Mouse (Mus musculus) midbrain, embryonic 11.5 days (tissue): ENCODE measurements around the gene Klhdc10. TPM values are rescaled to one million over a fixed set of nuclear protein-coding genes. Genes with fewer than 3 reads are reported as not detected.

ENCODE experiments used
- ATAC-seq: fragments of 200-750 bp; cut with Nextera tagmentation; 2 replicates; pipeline ENCODE4 v1.8.0; 2017; ENCODE audit warnings: moderate TSS enrichment, moderate library complexity; ENCODE audit not compliant: low FRiP score
- DNase-seq: peaks from one replicate; pipeline ENCODE4 v3.0.0; 2015; ENCODE audit warnings: low spot score; ENCODE audit errors: missing footprints
- H3K27ac ChIP-seq: fragments of 300-500 bp; sonication (generic); 2 replicates; pipeline ENCODE4 v1.5.1; 2014; ENCODE audit warnings: low read depth, low read length
- H3K27me3 ChIP-seq: fragments of 300-500 bp; sonication (generic); 2 replicates; pipeline ENCODE4 v1.6.1; 2014; ENCODE audit warnings: mild to moderate bottlenecking, low read length, moderate library complexity, mixed read lengths; ENCODE audit not compliant: control insufficient read depth, insufficient read depth
- H3K36me3 ChIP-seq: fragments of 300-500 bp; sonication (generic); 2 replicates; pipeline ENCODE4 v1.6.1; 2014; ENCODE audit warnings: mild to moderate bottlenecking, low read length, moderate library complexity, mixed read lengths; ENCODE audit not compliant: control insufficient read depth, insufficient read depth
- H3K4me1 ChIP-seq: fragments of 300-500 bp; sonication (generic); 2 replicates; pipeline ENCODE4 v1.6.1; 2014; ENCODE audit warnings: low read length; ENCODE audit not compliant: control insufficient read depth, insufficient read depth
- H3K4me2 ChIP-seq: fragments of 300-500 bp; sonication (generic); 2 replicates; pipeline ENCODE4 v1.6.1; 2014; ENCODE audit warnings: mild to moderate bottlenecking, moderate library complexity
- H3K4me3 ChIP-seq: fragments of 300-500 bp; sonication (generic); 2 replicates; pipeline ENCODE4 v1.5.1; 2014; ENCODE audit warnings: low read depth, low read length
- H3K9ac ChIP-seq: fragments of 300-500 bp; sonication (generic); 2 replicates; pipeline ENCODE4 v1.6.1; 2014; ENCODE audit warnings: low read length
- H3K9me3 ChIP-seq: fragments of 300-500 bp; sonication (generic); 2 replicates; pipeline ENCODE4 v1.6.1; 2016; ENCODE audit warnings: low read length; ENCODE audit not compliant: control insufficient read depth
- WGBS: fragments of 180-500 bp; shearing (Covaris S2); extraction: QIAGEN DNeasy Blood & Tissue Kit; methylation state at CpG from one replicate; pipeline ENCODE4 v1.1.7; 2014; 5-methylcytosine and 5-hydroxymethylcytosine counted together
- polyA plus RNA-seq: library from polyadenylated mRNA; unstranded; fragments of >200 nt; fragmentation: Nextera tagmentation; extraction: Ambion mirVana; gene quantifications from 2 replicates; pipeline ENCODE4 v1.2.1, GENCODE M21; 2014

Gene Klhdc10
- polyA plus RNA-seq, 1 experiment from 2014 or later, result 28.3 TPM

GRCm38 (mm10) chr6:30471706-30472105, 70.0 kb downstream of the Klhdc10 start:
- no peak overlapping the region for H3K4me3 ChIP-seq
- H3K9me3 ChIP-seq, result no peaks in the 10 kb centered on the region
- no peaks in the 10 kb centered on the region for H3K27me3 ChIP-seq
- no peak for ATAC-seq
- 78% methylated on average over 3 of the region's 3 CpGs for WGBS
- no peaks in the 10 kb centered on the region for H3K36me3 ChIP-seq
- H3K27ac ChIP-seq, result no peak overlapping the region
- H3K4me1 ChIP-seq, result no peaks in the 10 kb centered on the region
- no peak for DNase-seq
- no peak overlapping the region for H3K9ac ChIP-seq
- no peak overlapping the region for H3K4me2 ChIP-seq

GRCm38 (mm10) chr6:30476025-30476765, 74.5 kb downstream of the Klhdc10 start:
- Histone ChIP-seq H3K4me1 (no peaks in the 10 kb centered on the region), H3K27me3 (no peaks in the 10 kb centered on the region), H3K9ac (no peak overlapping the region), H3K36me3 (peaks cover 10% of the 10 kb centered on the region), H3K27ac (no peak overlapping the region), H3K4me3 (no peak overlapping the region), H3K9me3 (no peaks in the 10 kb centered on the region), H3K4me2 (no peak overlapping the region)
- ATAC-seq (no peak), DNase-seq (no peak)
- WGBS, result 75% methylated on average over 10 of the region's 10 CpGs

- no peak for ATAC-seq
- H3K4me1 ChIP-seq, result no peaks in the 10 kb centered on the region
Measured at GRCm38 (mm10) chr6:30477210-30477714, 75.6 kb downstream of the Klhdc10 start.

GRCm38 (mm10) chr6:30477784-30478183, 76.1 kb downstream of the Klhdc10 start:
- no peaks in the 10 kb centered on the region for H3K9me3 ChIP-seq
- DNase-seq (no peak), ATAC-seq (no peak)
- no peaks in the 10 kb centered on the region for H3K4me1 ChIP-seq
- no peak overlapping the region for H3K27ac ChIP-seq
- no peak overlapping the region for H3K4me3 ChIP-seq
- no peak overlapping the region for H3K4me2 ChIP-seq
- WGBS, result 89% methylated on average over 6 of the region's 6 CpGs
- no peak overlapping the region for H3K9ac ChIP-seq
- H3K27me3 ChIP-seq, result no peaks in the 10 kb centered on the region
- H3K36me3 ChIP-seq, result peaks cover 10% of the 10 kb centered on the region

More at GRCm38 (mm10) chr6:30477210-30477714, 75.6 kb downstream of the Klhdc10 start:
- DNase-seq, result no peak
- no peak overlapping the region for H3K9ac ChIP-seq
- no peaks in the 10 kb centered on the region for H3K27me3 ChIP-seq
- H3K27ac ChIP-seq, result no peak overlapping the region
- H3K9me3 ChIP-seq, result no peaks in the 10 kb centered on the region
- H3K4me2 ChIP-seq, result no peak overlapping the region
- no peak overlapping the region for H3K4me3 ChIP-seq
- H3K36me3 ChIP-seq, result peaks cover 10% of the 10 kb centered on the region
- 83% methylated on average over 8 of the region's 8 CpGs for WGBS

- peaks cover 14% of the 10 kb centered on the region for H3K36me3 ChIP-seq
- no peak for ATAC-seq
- WGBS, result 97% methylated on average over 3 of the region's 3 CpGs
Measured at GRCm38 (mm10) chr6:30479418-30479817, 77.8 kb downstream of the Klhdc10 start.

GRCm38 (mm10) chr6:30482908-30483307, 81.2 kb downstream of the Klhdc10 start:
- H3K36me3 ChIP-seq, result peaks cover 24% of the 10 kb centered on the region
- H3K9me3 ChIP-seq, result no peaks in the 10 kb centered on the region
- ATAC-seq, result no peak
- DNase-seq, result no peak
- no peaks in the 10 kb centered on the region for H3K27me3 ChIP-seq
- no peak overlapping the region for H3K4me2 ChIP-seq
- no peak overlapping the region for H3K9ac ChIP-seq
- no peaks in the 10 kb centered on the region for H3K4me1 ChIP-seq
- no peak overlapping the region for H3K4me3 ChIP-seq
- H3K27ac ChIP-seq, result no peak overlapping the region
- WGBS, result 86% methylated on average over 2 of the region's 2 CpGs

More at GRCm38 (mm10) chr6:30479418-30479817, 77.8 kb downstream of the Klhdc10 start:
- H3K4me1 ChIP-seq, result no peaks in the 10 kb centered on the region
- no peak overlapping the region for H3K4me3 ChIP-seq
- no peaks in the 10 kb centered on the region for H3K27me3 ChIP-seq
- no peak overlapping the region for H3K9ac ChIP-seq
- H3K9me3 ChIP-seq, result no peaks in the 10 kb centered on the region
- H3K4me2 ChIP-seq, result no peak overlapping the region
- DNase-seq, result no peak
- H3K27ac ChIP-seq, result no peak overlapping the region

GRCm38 (mm10) chr6:30486504-30486903, 84.8 kb downstream of the Klhdc10 start:
- no peak overlapping the region for H3K4me3 ChIP-seq
- ATAC-seq, result no peak

GRCm38 (mm10) chr6:30499049-30499448, 97.4 kb downstream of the Klhdc10 start:
- DNase-seq (no peak), ATAC-seq (no peak)
- no peak overlapping the region for H3K4me3 ChIP-seq
- H3K27me3 ChIP-seq, result no peaks in the 10 kb centered on the region
- peaks cover 11% of the 10 kb centered on the region; the same call in 1 of the 2 replicates for H3K36me3 ChIP-seq
- H3K9me3 ChIP-seq, result no peaks in the 10 kb centered on the region
- H3K9ac ChIP-seq, result no peak overlapping the region
- WGBS, result 89% methylated on average over 3 of the region's 3 CpGs
- H3K4me2 ChIP-seq, result no peak overlapping the region
- H3K27ac ChIP-seq, result no peak overlapping the region
- no peaks in the 10 kb centered on the region for H3K4me1 ChIP-seq

More at GRCm38 (mm10) chr6:30486504-30486903, 84.8 kb downstream of the Klhdc10 start:
- Histone ChIP-seq H3K27ac (no peak overlapping the region), H3K9ac (no peak overlapping the region), H3K9me3 (no peaks in the 10 kb centered on the region), H3K4me2 (no peak overlapping the region), H3K36me3 (peaks cover 18% of the 10 kb centered on the region), H3K4me1 (no peaks in the 10 kb centered on the region), H3K27me3 (no peaks in the 10 kb centered on the region)
- WGBS, result 90% methylated on average over 6 of the region's 6 CpGs
- no peak for DNase-seq
